Mouse (Mus musculus) hindbrain, embryonic 11.5 days (tissue): ENCODE measurements around the gene Sec22a. TPM values are rescaled to one million over a fixed set of nuclear protein-coding genes. Genes with fewer than 3 reads are reported as not detected.

Source experiments
- ATAC-seq: fragments of 200-750 bp; cut with Nextera tagmentation; 2 replicates; pipeline ENCODE4 v1.8.0; 2017; ENCODE audit warnings: mild to moderate bottlenecking, moderate TSS enrichment, moderate library complexity; ENCODE audit not compliant: low FRiP score
- DNase-seq: peaks from one replicate; pipeline ENCODE4 v3.0.0-alpha.2; 2015; ENCODE audit warnings: low spot score
- H3K27ac ChIP-seq: fragments of 300-500 bp; sonication (generic); 2 replicates; pipeline ENCODE4 v1.5.1; 2014; ENCODE audit warnings: mild to moderate bottlenecking, low read depth, low read length
- H3K27me3 ChIP-seq: fragments of 300-500 bp; sonication (generic); 2 replicates; pipeline ENCODE4 v1.6.1; 2014; ENCODE audit warnings: mild to moderate bottlenecking, low read length, moderate library complexity, mixed read lengths; ENCODE audit not compliant: control insufficient read depth, insufficient read depth
- H3K36me3 ChIP-seq: fragments of 300-500 bp; sonication (generic); 2 replicates; pipeline ENCODE4 v1.6.1; 2014; ENCODE audit warnings: mild to moderate bottlenecking, low read length, moderate library complexity, mixed read lengths; ENCODE audit not compliant: control insufficient read depth, insufficient read depth
- H3K4me1 ChIP-seq: fragments of 300-500 bp; sonication (generic); replicated peaks from 2 replicates; pipeline ENCODE4 v1.6.1; 2014; ENCODE audit warnings: low read length, mixed read lengths; ENCODE audit not compliant: control insufficient read depth, insufficient read depth
- H3K4me2 ChIP-seq: fragments of 300-500 bp; sonication (generic); replicated peaks from 2 replicates; pipeline ENCODE4 v1.6.1; 2014; ENCODE audit warnings: mild to moderate bottlenecking, low read depth, low read length
- H3K4me3 ChIP-seq: fragments of 300-500 bp; sonication (generic); 2 replicates; pipeline ENCODE4 v1.5.1; 2014; ENCODE audit warnings: low read depth, low read length
- H3K9ac ChIP-seq: fragments of 300-500 bp; sonication (generic); 2 replicates; pipeline ENCODE4 v1.6.1; 2014; ENCODE audit warnings: low read depth, low read length
- H3K9me3 ChIP-seq: fragments of 300-500 bp; sonication (generic); 2 replicates; pipeline ENCODE4 v1.6.1; 2016; ENCODE audit warnings: low read length; ENCODE audit not compliant: control insufficient read depth
- WGBS: fragments of 180-500 bp; shearing (Covaris S2); extraction: QIAGEN DNeasy Blood & Tissue Kit; methylation state at CpG from one replicate; pipeline ENCODE4 v1.1.7; 2014; 5-methylcytosine and 5-hydroxymethylcytosine counted together
- polyA plus RNA-seq: library from polyadenylated mRNA; unstranded; fragments of >200 nt; fragmentation: Nextera tagmentation; extraction: Ambion mirVana; gene quantifications from 2 replicates; pipeline ENCODE4 v1.2.1, GENCODE M21; 2014

The Sec22a gene
- polyA plus RNA-seq, 1 experiment from 2014 or later, result 41.9 TPM

DNA sequence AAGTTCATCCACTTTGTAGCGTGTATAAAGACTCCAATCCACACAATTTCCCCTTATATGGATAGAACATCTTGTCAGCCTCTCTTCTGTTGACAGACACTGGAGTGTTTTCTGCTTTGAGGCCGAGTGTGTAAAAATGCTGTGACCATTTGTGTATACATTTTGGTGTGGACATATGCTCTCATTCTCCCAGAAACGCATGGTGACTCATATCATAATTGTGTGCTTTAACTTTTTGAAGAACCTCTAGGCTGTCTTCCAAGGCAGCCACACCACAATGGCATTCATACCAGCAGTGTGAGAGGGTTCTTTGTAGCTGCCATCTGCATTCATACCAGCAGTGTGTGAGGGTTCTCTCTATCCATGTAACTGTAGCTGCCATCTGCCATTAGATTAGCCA, 21.9 kb upstream of the Sec22a start:
- Histone ChIP-seq H3K4me1 (no peaks in the 10 kb centered on the region), H3K4me2 (no peak overlapping the region), H3K4me3 (no peak overlapping the region), H3K36me3 (no peaks in the 10 kb centered on the region), H3K27me3 (no peaks in the 10 kb centered on the region), H3K9me3 (no peaks in the 10 kb centered on the region), H3K9ac (no peak overlapping the region), H3K27ac (no peak overlapping the region)
- DNase-seq, result no peak
- no peak for ATAC-seq
- WGBS, result 91% methylated on average over 3 of the region's 3 CpGs

DNA sequence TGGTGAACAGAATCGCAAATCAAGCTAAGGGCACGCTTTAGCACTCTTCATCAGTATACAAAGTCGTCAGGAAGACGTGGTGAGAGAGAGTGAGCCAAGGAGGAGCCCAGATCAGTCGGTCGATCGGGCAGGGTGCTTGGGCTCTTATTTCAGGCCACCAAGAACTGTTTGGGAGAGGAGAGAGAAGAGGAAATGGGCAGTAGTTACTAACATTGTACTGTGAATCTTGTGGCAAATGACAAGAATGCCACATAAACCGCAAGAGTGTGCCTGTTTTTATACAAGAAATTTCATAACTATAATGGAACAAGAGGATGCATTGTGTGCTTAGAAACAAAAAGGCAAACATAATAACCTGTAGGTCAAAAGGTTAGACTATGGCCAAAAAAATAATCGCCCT, 16.3 kb upstream of the Sec22a start:
- H3K4me3 ChIP-seq, result no peak overlapping the region
- no peak overlapping the region for H3K27ac ChIP-seq
- no peaks in the 10 kb centered on the region for H3K36me3 ChIP-seq
- no peak overlapping the region for H3K4me2 ChIP-seq
- no peaks in the 10 kb centered on the region for H3K27me3 ChIP-seq
- no peaks in the 10 kb centered on the region for H3K9me3 ChIP-seq
- ATAC-seq (no peak), DNase-seq (no peak)
- H3K4me1 ChIP-seq, result no peaks in the 10 kb centered on the region
- WGBS, result 90% methylated on average over 9 of the region's 9 CpGs
- H3K9ac ChIP-seq, result no peak overlapping the region

DNA sequence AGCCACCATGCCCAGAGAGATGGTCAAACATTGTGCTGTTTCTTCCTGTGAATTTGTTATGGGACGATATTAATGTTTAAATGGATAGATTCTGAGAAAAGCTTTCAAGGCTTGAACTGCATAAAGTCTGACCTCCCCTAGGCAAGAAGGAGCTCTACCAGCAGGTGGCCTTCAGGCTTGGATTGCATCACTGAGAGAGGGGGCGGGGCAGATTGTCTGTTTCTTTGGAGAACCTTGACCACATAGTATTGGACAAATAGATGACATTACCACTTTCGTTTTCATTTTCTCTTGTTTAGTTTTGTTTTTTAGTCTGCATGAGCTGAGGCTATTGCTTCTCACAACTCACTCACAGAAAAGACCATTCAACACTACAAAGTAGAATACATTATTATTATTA, 15.6 kb upstream of the Sec22a start:
- no peaks in the 10 kb centered on the region for H3K4me1 ChIP-seq
- DNase-seq (no peak), ATAC-seq (no peak)
- H3K36me3 ChIP-seq, result no peaks in the 10 kb centered on the region
- no peak overlapping the region for H3K9ac ChIP-seq
- H3K9me3 ChIP-seq, result no peaks in the 10 kb centered on the region
- 80% methylated on average over 3 of the region's 3 CpGs for WGBS
- no peak overlapping the region for H3K27ac ChIP-seq
- H3K27me3 ChIP-seq, result no peaks in the 10 kb centered on the region
- H3K4me3 ChIP-seq, result no peak overlapping the region
- H3K4me2 ChIP-seq, result no peak overlapping the region

DNA sequence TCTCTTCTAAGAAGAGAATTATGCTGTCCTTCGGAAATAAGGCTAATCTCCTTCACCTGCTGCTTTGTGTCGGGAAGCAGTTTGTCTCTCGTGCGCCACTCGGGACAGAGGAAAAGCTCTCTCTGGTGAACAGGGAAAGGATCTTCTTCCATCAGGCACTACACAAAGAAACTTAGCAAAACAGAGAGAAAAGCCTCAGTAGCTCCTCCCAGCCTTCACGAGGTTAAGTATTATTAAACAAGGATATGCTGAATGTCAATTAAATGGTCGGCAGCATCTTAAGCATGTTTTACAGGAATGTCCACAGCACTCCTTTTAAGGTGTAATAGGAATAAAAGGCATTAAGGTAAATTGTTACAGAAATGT, 328 bp upstream of the Sec22a start:
- H3K36me3 ChIP-seq, result no peaks in the 10 kb centered on the region
- 2% methylated on average over 7 of the region's 7 CpGs for WGBS
- H3K4me3 ChIP-seq, result peak overlapping the region; percentile 89
- DNase-seq (no peak), ATAC-seq (peak; percentile 26)
- H3K9me3 ChIP-seq, result no peaks in the 10 kb centered on the region; the same call in 1 of the 2 replicates
- peak overlapping the region; percentile 67 for H3K27ac ChIP-seq
- peaks cover 3% of the 10 kb centered on the region; the same call in 1 of the 2 replicates for H3K4me1 ChIP-seq
- H3K9ac ChIP-seq, result peak overlapping the region; percentile 70; the same call in 1 of the 2 replicates
- peak overlapping the region; percentile 43 for H3K4me2 ChIP-seq
- no peaks in the 10 kb centered on the region for H3K27me3 ChIP-seq

DNA sequence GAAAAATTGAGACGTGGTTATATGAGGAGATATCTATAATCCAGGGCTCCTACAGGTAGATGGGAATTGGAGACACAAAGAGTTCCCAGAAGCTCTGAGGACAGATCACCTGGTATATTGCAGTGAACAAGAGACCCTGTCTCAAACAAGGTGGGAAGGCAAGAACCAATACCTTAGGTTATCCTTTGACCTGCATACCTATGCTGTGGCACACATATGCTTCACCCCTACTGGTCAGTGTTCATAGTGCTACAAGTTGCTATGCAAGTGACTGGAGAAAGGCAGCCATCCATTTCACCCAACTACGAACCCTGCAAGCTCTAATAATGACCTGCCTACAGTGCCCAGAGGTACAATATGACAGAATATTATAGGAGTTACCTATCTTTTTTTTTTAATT, 1.5 kb downstream of the Sec22a start:
- DNase-seq, result no peak
- WGBS, result 86% methylated on average over 2 of the region's 2 CpGs

DNA sequence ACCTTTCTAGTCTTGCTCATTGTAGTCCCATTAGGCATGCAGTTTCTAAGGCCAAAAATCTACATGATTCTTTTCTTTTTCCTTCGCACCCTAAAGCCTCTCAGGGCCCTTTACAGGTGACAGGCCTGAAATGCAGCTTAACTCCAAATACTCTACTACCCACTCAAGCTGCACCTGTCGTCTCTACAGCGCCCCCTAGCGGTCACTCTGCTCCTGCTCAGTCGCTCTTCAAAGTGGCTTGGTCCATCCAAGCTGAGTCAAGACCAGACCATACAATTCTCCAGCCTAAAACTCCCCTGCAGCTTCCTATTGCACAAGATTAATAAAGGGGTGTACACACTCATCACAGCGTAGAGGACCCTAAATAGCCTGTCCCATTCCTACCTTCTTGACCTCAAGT, 3.1 kb downstream of the Sec22a start:
- no peak overlapping the region for H3K4me3 ChIP-seq
- H3K9ac ChIP-seq, result no peak overlapping the region
- DNase-seq (peak; percentile 77), ATAC-seq (no peak)
- no peak overlapping the region for H3K4me2 ChIP-seq
- no peaks in the 10 kb centered on the region for H3K36me3 ChIP-seq
- H3K27ac ChIP-seq, result no peak overlapping the region
- no peaks in the 10 kb centered on the region; the same call in 1 of the 2 replicates for H3K9me3 ChIP-seq
- peaks cover 3% of the 10 kb centered on the region; the same call in 1 of the 2 replicates for H3K4me1 ChIP-seq
- 33% methylated on average over 6 of the region's 6 CpGs for WGBS
- H3K27me3 ChIP-seq, result no peaks in the 10 kb centered on the region

More for the DNA sequence above, 1.5 kb downstream of the Sec22a start:
- Histone ChIP-seq H3K36me3 (no peaks in the 10 kb centered on the region), H3K4me3 (no peak overlapping the region), H3K27ac (no peak overlapping the region), H3K9ac (no peak overlapping the region), H3K4me1 (peaks cover 3% of the 10 kb centered on the region; the same call in 1 of the 2 replicates), H3K4me2 (no peak overlapping the region), H3K9me3 (no peaks in the 10 kb centered on the region; the same call in 1 of the 2 replicates), H3K27me3 (no peaks in the 10 kb centered on the region)
- no peak for ATAC-seq

DNA sequence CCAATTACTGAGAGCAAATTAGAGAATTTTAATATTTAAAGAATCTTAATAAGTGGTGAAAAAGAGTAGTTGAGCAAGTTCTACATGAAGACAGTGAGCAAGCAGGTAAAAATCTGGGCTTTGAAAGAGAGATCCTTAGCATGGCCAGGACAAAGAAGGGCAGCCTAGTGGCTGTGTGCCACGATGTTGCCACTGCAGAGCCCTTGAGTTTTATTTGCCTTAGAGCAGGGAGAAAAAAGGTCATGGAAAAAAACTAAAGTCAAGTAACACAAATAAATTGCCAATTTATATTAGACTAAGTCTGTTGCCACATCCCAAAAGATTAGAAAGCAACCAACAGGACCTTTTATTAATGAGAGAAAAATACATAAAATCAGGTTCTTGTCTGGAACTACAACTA, 6.3 kb downstream of the Sec22a start:
- H3K4me1 ChIP-seq, result no peaks in the 10 kb centered on the region
- H3K4me2 ChIP-seq, result no peak overlapping the region
- ATAC-seq (no peak), DNase-seq (no peak)
- no peaks in the 10 kb centered on the region for H3K9me3 ChIP-seq
- no peak overlapping the region for H3K9ac ChIP-seq
- 83% methylated on average over 1 of the region's 1 CpGs for WGBS
- no peaks in the 10 kb centered on the region for H3K36me3 ChIP-seq
- H3K4me3 ChIP-seq, result no peak overlapping the region
- H3K27ac ChIP-seq, result no peak overlapping the region
- H3K27me3 ChIP-seq, result no peaks in the 10 kb centered on the region

DNA sequence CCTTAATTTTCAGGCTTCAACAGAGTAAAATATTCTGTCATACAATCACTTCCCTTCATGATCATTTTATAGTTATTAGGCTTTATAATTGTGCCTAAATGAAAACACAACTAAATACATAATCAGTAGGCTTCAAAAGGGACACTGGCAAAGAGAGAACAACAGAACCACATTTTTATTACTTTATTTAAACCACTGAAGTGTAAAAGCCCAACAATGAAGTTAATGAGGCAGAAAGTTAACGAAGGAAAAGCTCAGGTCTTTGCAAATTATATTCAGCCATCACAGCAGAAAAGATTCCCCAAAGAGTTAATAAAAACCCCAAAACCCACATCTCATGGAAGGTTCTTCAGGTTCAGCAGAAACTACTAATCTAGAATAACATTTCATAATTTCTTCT, 33.3 kb downstream of the Sec22a start:
- DNase-seq (no peak), ATAC-seq (no peak)
- H3K27me3 ChIP-seq, result no peaks in the 10 kb centered on the region
- H3K27ac ChIP-seq, result no peak overlapping the region
- H3K4me3 ChIP-seq, result no peak overlapping the region
- no peaks in the 10 kb centered on the region for H3K4me1 ChIP-seq
- 23% methylated on average over 1 of the region's 1 CpGs for WGBS
- H3K9me3 ChIP-seq, result no peaks in the 10 kb centered on the region
- no peak overlapping the region for H3K4me2 ChIP-seq
- H3K36me3 ChIP-seq, result no peaks in the 10 kb centered on the region
- no peak overlapping the region for H3K9ac ChIP-seq

DNA sequence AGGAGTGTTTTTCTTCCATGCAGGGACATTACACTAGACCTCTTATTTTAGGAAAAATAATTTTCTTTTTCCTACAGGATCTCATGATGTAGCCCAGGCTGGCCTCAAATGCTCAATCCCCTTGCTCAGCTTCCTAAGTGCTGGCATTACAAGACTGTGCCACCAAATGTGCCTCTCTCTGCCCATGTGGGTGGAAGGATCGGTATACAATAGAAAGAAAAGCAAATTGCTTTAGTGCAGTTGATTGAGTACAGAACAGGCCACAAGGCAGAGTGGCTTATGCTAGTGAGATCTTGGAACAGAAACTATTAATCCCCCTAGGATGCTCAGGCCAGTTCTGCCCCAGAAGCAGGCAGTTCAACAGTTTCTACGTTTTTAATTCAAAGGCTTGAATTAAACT, 43.9 kb downstream of the Sec22a start:
- Histone ChIP-seq H3K27ac (no peak overlapping the region), H3K4me2 (no peak overlapping the region), H3K4me1 (no peaks in the 10 kb centered on the region), H3K36me3 (no peaks in the 10 kb centered on the region), H3K9me3 (no peaks in the 10 kb centered on the region), H3K27me3 (no peaks in the 10 kb centered on the region), H3K9ac (no peak overlapping the region), H3K4me3 (no peak overlapping the region)
- ATAC-seq (no peak), DNase-seq (no peak)
- 90% methylated on average over 2 of the region's 2 CpGs for WGBS
